Mouse (Mus musculus) heart, postnatal 0 days (tissue): ENCODE results near the gene Ly75. TPM values are rescaled to one million over a fixed set of nuclear protein-coding genes. Genes with fewer than 3 reads are reported as not detected.

Experiments used
- ATAC-seq: fragments of 200-750 bp; cut with Nextera tagmentation; 2 replicates; pipeline ENCODE4 v1.8.0; 2017; ENCODE audit warnings: low read depth, moderate number of reproducible peaks, moderate library complexity; ENCODE audit not compliant: insufficient read depth
- DNase-seq: peaks from one replicate; pipeline ENCODE4 v3.0.0-alpha.2; 2016; ENCODE audit warnings: low spot score
- H3K27ac ChIP-seq: fragments of 300-500 bp; sonication (generic); 2 replicates; pipeline ENCODE4 v1.5.1; 2014; ENCODE audit warnings: low read depth, mild to moderate bottlenecking
- H3K27me3 ChIP-seq: fragments of 300-500 bp; sonication (generic); 2 replicates; pipeline ENCODE4 v1.6.1; 2014; ENCODE audit warnings: low read length, mixed read lengths; ENCODE audit not compliant: control insufficient read depth, insufficient read depth
- H3K36me3 ChIP-seq: fragments of 300-500 bp; sonication (generic); replicated peaks from 2 replicates; pipeline ENCODE4 v1.6.1; 2014; ENCODE audit warnings: low read length, mixed read lengths; ENCODE audit not compliant: control insufficient read depth, insufficient read depth
- H3K4me1 ChIP-seq: fragments of 300-500 bp; sonication (generic); 2 replicates; pipeline ENCODE4 v1.6.1; 2014; ENCODE audit warnings: antibody characterized with exemption; ENCODE audit not compliant: control insufficient read depth, insufficient read depth
- H3K4me2 ChIP-seq: fragments of 300-500 bp; sonication (generic); 2 replicates; pipeline ENCODE4 v1.6.1; 2014; ENCODE audit warnings: low read depth, mild to moderate bottlenecking, low read length, moderate library complexity
- H3K4me3 ChIP-seq: fragments of 300-500 bp; sonication (generic); 2 replicates; pipeline ENCODE4 v1.5.1; 2014; ENCODE audit warnings: low read depth, low read length
- H3K9ac ChIP-seq: fragments of 300-500 bp; sonication (generic); replicated peaks from 2 replicates; pipeline ENCODE4 v1.6.1; 2014; ENCODE audit warnings: low read depth, low read length, mixed read lengths
- H3K9me3 ChIP-seq: fragments of 300-500 bp; sonication (generic); replicated peaks from 2 replicates; pipeline ENCODE4 v1.6.1; 2016; ENCODE audit warnings: low read length; ENCODE audit not compliant: control insufficient read depth
- CTCF ChIP-seq: IDR thresholded peaks from 2 replicates; pipeline ENCODE4 v1.5.1; 2016; ENCODE audit warnings: antibody characterized with exemption, control low read depth, low read depth
- EP300 ChIP-seq: IDR thresholded peaks from 2 replicates; pipeline ENCODE4 v1.6.1; 2016; ENCODE audit warnings: antibody characterized with exemption, low read depth
- WGBS: fragments of 180-500 bp; shearing (Covaris S2); extraction: QIAGEN DNeasy Blood & Tissue Kit; methylation state at CpG from one replicate; pipeline ENCODE4 v1.1.7; 2014; 5-methylcytosine and 5-hydroxymethylcytosine counted together
- polyA plus RNA-seq: library from polyadenylated mRNA; unstranded; fragments of >200 nt; fragmentation: Nextera tagmentation; extraction: Ambion mirVana; gene quantifications from 2 replicates; pipeline ENCODE4 v1.2.1, GENCODE M21; 2015
- total RNA-seq: library from RNA; depleted of rRNA; stranded (reverse); fragments of >200 nt; gene quantifications from 2 replicates; pipeline ENCODE4 v1.2.3, GENCODE M21; 2014; ENCODE audit warnings: low replicate concordance

Gene Ly75
- total and polyA plus RNA-seq, 2 experiments from 2014 or later: 0.34 to 0.64 TPM

DNA sequence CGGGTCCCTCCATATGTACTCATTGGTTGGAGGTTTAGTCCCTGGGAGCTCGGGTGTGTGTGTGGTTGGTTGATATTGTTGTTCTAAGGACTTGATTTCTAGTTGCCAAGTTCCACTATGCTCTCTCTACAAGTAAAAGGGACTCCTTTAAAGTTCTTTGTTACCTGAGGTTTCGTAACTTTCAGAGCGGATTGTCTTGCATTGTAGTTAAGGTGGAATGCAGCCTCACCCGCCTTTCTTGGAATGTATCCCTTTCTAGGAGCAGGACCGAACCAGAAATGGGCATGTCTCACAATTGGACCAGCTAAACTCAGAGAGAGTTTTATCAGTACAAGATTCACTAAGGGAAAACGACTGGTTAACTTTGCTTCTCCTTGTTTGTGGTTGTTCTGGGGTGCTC lies 28.1 kb upstream of the Ly75 start:
- H3K4me1 ChIP-seq: no peaks in the 10 kb centered on the region
- 79% methylated on average over 7 of the region's 7 CpGs for WGBS
- no peak for ATAC-seq

DNA sequence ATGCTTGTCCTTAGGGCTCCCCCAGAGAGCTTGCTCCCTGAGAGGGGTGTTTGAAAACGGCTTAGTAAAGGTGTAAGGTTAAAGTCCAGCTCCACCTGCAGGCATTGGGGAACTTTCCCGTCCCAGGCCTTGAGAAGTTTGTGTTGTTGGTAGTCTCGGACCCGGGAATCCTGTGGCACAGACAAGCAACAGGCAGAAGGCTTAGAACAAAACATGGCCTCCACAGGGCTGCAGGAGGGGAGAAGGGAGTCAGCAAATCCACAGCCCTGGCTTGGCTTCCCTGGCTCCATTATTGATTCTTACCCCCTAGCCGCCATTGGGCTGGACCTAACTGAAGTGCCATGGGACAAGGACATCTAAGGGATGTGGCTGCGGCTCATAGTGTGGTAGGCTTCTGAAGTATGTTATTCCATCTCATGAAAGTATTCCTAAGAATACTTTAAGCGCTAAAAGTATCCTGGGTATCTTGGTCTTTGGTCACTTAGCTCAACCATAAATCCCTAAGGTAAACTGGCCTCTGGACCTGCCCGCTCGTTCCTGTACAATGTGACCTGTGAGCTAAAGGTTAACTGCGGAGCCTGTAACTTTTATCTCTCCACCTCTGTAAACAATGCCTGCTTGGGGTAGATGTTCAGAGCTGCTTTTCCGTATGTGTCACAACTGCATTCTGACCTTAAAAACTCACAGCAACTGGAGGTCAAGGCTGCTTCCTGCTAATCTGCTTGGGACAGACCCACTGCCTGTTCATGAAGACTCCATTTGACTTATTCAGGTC lies 27.1 kb upstream of the Ly75 start:
- ATAC-seq: no peak
- Histone ChIP-seq H3K27me3 (no peaks in the 10 kb centered on the region), H3K27ac (no peak overlapping the region), H3K9ac (no peak overlapping the region), H3K9me3 (no peaks in the 10 kb centered on the region), H3K4me1 (no peaks in the 10 kb centered on the region), H3K4me3 (no peak overlapping the region), H3K4me2 (no peak overlapping the region), H3K36me3 (no peaks in the 10 kb centered on the region)
- TF ChIP-seq EP300 (no peak), CTCF (no peak)
- DNase-seq: no peak
- 71% methylated on average over 11 of the region's 11 CpGs for WGBS

More for the DNA sequence above, 28.1 kb upstream of the Ly75 start:
- Histone ChIP-seq H3K9ac (no peak overlapping the region), H3K27ac (no peak overlapping the region), H3K4me2 (no peak overlapping the region), H3K4me3 (no peak overlapping the region), H3K9me3 (no peaks in the 10 kb centered on the region), H3K36me3 (no peaks in the 10 kb centered on the region), H3K27me3 (no peaks in the 10 kb centered on the region)
- no peak for TF ChIP-seq CTCF
- TF ChIP-seq EP300: no peak
- DNase-seq: no peak

DNA sequence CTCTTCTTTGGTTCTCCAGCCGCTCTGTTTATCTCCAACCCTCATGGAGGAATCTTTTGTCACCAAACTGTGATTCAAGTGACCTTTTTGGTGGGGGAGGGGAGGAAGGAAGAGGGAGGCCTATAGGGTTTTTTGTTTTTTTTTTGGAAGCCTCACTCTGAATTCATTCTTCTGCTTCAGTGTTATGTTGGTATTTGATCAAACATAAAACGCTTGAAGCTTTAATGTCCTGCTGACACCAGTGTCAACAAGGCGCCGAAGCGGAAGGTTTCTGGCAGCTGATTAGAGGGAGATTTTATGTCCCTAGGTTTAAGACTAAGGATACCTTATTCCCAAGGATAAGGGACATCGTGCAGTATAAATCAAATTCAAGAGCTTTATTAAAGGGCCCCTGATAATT lies 26.1 kb upstream of the Ly75 start:
- ATAC-seq (no peak), DNase-seq (no peak)
- H3K9ac ChIP-seq: no peak overlapping the region
- H3K4me1 ChIP-seq: no peaks in the 10 kb centered on the region
- TF ChIP-seq CTCF (no peak), EP300 (no peak)
- no peaks in the 10 kb centered on the region for H3K9me3 ChIP-seq
- no peaks in the 10 kb centered on the region for H3K36me3 ChIP-seq
- no peak overlapping the region for H3K27ac ChIP-seq
- no peak overlapping the region for H3K4me3 ChIP-seq
- H3K4me2 ChIP-seq: no peak overlapping the region
- no peaks in the 10 kb centered on the region for H3K27me3 ChIP-seq
- 69% methylated on average over 6 of the region's 6 CpGs for WGBS

DNA sequence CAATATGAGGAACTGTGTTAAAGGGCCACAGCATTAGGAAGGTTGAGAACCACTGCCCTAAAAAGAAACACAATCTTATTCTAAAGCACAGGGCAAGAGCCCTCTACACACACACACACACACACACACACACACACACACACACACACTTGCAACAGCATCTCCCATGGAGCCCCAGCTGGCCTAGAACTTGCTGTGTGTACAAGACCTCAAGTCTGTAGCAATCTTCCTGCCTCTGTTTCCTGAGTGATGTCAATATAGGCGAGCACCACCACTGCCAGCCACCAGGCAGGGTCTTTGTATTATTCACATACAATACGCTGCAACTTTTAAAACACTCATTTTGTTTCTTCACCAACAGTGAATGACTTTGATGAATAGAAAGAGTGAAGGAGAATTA lies 24.3 kb upstream of the Ly75 start:
- Histone ChIP-seq H3K4me2 (no peak overlapping the region), H3K4me3 (no peak overlapping the region), H3K4me1 (no peaks in the 10 kb centered on the region), H3K27me3 (no peaks in the 10 kb centered on the region), H3K27ac (no peak overlapping the region), H3K36me3 (no peaks in the 10 kb centered on the region), H3K9me3 (no peaks in the 10 kb centered on the region), H3K9ac (no peak overlapping the region)
- WGBS: 84% methylated on average over 2 of the region's 2 CpGs
- TF ChIP-seq EP300: no peak
- no peak for DNase-seq
- ATAC-seq: no peak

DNA sequence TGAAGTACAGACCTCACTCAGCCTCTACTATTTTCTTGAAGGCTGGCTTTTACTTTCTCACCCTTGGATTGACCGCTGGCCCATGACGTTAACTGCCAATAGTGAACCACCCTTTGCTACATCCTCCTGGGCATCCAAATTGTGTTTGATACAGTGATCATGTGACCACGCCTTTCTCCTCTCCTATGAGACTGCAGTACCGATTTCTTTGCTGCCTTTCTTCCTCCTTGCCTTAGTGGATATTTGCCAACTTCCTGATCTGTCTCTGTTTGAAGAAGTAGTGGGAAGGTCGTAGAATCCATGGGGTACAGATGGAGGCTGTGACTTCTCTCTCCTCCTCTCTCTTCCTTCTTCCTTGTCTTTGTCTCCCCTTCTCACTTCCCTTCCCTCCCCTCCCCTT lies 22.3 kb upstream of the Ly75 start:
- WGBS: 87% methylated on average over 5 of the region's 5 CpGs
- Histone ChIP-seq H3K4me3 (no peak overlapping the region), H3K36me3 (no peaks in the 10 kb centered on the region), H3K9me3 (no peaks in the 10 kb centered on the region), H3K4me1 (no peaks in the 10 kb centered on the region), H3K4me2 (no peak overlapping the region), H3K27me3 (no peaks in the 10 kb centered on the region), H3K9ac (no peak overlapping the region), H3K27ac (no peak overlapping the region)
- DNase-seq (no peak), ATAC-seq (no peak)
- TF ChIP-seq CTCF (no peak), EP300 (no peak)

DNA sequence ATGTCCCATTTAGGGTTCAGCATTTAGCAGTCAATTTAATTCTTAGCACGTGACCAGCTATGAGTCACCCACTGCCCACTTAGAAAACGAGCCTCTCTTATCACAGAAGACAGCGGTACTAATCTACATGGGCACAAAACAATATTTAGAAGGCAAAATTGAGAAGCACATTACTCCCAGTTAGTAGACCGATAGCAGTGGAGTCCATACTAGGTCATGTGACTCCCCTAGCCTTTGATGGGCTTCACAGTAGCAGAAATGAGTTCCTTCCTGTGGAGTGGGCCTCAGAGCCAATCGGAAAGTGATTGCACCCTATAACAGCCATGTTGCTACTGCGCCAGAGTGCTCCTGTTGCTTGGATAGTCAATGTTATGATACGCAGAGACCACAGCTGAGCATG lies 21.7 kb upstream of the Ly75 start:
- Histone ChIP-seq H3K27me3 (no peaks in the 10 kb centered on the region), H3K27ac (no peak overlapping the region), H3K4me2 (no peak overlapping the region), H3K36me3 (no peaks in the 10 kb centered on the region), H3K4me1 (no peaks in the 10 kb centered on the region), H3K9ac (no peak overlapping the region), H3K4me3 (no peak overlapping the region), H3K9me3 (no peaks in the 10 kb centered on the region)
- no peak for DNase-seq
- ATAC-seq: no peak
- 78% methylated on average over 7 of the region's 7 CpGs for WGBS
- TF ChIP-seq CTCF: no peak
- TF ChIP-seq EP300: no peak
